Mouse (Mus musculus) G1E (cell line): ENCODE results near the gene Mrpl23.

Experiments used
- CTCF ChIP-seq: IDR thresholded peaks from 2 replicates; pipeline ENCODE4 v1.5.1; 2012; ENCODE audit warnings: low read depth, low read length, inconsistent platforms, mixed read lengths
- GATA1 ChIP-seq: IDR thresholded peaks from 2 replicates; pipeline ENCODE4 v1.6.1; 2012; ENCODE audit warnings: borderline replicate concordance, low read length, inconsistent platforms, mixed read lengths
- GATA2 ChIP-seq: IDR thresholded peaks from 2 replicates; pipeline ENCODE4 v1.6.1; 2012; ENCODE audit warnings: low read depth, low read length, inconsistent platforms, borderline replicate concordance
- TAL1 ChIP-seq: conservative IDR thresholded peaks from 2 replicates; pipeline ENCODE4 v1.6.1; 2012; ENCODE audit warnings: low read depth, low read length, inconsistent platforms, mixed read lengths

DNA sequence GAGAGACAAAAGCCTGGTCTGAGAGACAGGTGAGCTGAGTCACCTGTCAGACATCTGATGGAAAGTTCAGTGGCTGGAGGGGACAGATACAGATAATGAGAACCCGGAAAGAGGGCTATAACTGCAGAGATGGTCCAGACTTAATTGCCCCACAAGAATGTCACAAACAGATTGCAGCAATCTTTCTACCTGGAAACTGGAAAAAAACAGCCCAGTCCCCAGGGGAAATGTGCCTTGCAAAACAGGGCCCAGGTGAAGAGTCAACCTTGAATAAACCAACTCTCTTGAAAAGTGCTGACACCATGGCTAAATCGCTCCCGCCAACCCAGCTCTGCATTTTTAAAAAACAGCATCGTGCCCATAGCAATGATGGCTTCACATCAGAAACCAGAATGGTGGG lies 12.2 kb upstream of the Mrpl23 start:
- TF ChIP-seq GATA1 (no peak), CTCF (no peak), GATA2 (no peak), TAL1 (no peak)
